Mouse (Mus musculus) MEL (cell line): ENCODE measurements around the gene Mrpl58. TPM values are rescaled to one million over a fixed set of nuclear protein-coding genes. Genes with fewer than 3 reads are reported as not detected.
A peak's percentile ranks its signal among the peaks of the same experiment; 100 is the strongest.

Experiments used
- DNase-seq: peaks from one replicate; pipeline ENCODE4 v3.0.0; 2011; ENCODE audit warnings: low read depth, low spot score
- H3K27ac ChIP-seq: 2 replicates; pipeline ENCODE4 v1.5.1; 2012; ENCODE audit warnings: low read depth, mild to moderate bottlenecking, control low read depth, low read length, moderate library complexity; ENCODE audit not compliant: control insufficient read depth
- H3K27me3 ChIP-seq, 2 experiments: fragments of 150-350 bp in 1 of 2; sonication (generic) in 1 of 2; 2 replicates each; pipeline ENCODE4 v1.6.1; 2012; ENCODE audit warnings: low read length in 2 of 2, mild to moderate bottlenecking in 2 of 2, improper control_type of control experiment in 1 of 2, moderate library complexity in 1 of 2; ENCODE audit not compliant: insufficient read depth in 2 of 2, control insufficient read depth in 1 of 2
- H3K36me3 ChIP-seq, 2 experiments: 2 replicates each; pipeline ENCODE4 v1.6.1; 2012 to 2014; ENCODE audit warnings: low read length in 2 of 2, improper control_type of control experiment in 1 of 2, inconsistent platforms in 1 of 2, mild to moderate bottlenecking in 1 of 2; ENCODE audit not compliant: insufficient read depth in 2 of 2, control insufficient read depth in 1 of 2
- H3K4me1 ChIP-seq, 2 experiments: fragments of 150-350 bp in 1 of 2; sonication (generic) in 1 of 2; 2 replicates each; pipeline ENCODE4 v1.6.1; 2012; ENCODE audit warnings: low read length in 2 of 2, improper control_type of control experiment in 1 of 2, mild to moderate bottlenecking in 1 of 2; ENCODE audit not compliant: insufficient read depth in 2 of 2, control insufficient read depth in 1 of 2
- H3K4me3 ChIP-seq, 2 experiments: fragments of 150-350 bp in 1 of 2; sonication (generic) in 1 of 2; 2 replicates each; pipeline ENCODE4 v1.5.1; 2012; ENCODE audit warnings: low read depth in 2 of 2, low read length in 2 of 2, mild to moderate bottlenecking in 2 of 2, moderate library complexity in 2 of 2, control low read depth in 1 of 2, improper control_type of control experiment in 1 of 2; ENCODE audit not compliant: control insufficient read depth in 1 of 2, insufficient read depth in 1 of 2
- H3K79me2 ChIP-seq: 2 replicates; pipeline ENCODE4 v1.6.1; 2012; ENCODE audit warnings: mild to moderate bottlenecking, low read length, moderate library complexity; ENCODE audit not compliant: control insufficient read depth, poor library complexity, insufficient read depth
- H3K9ac ChIP-seq: 2 replicates; pipeline ENCODE4 v1.6.1; 2012; ENCODE audit warnings: low read depth, mild to moderate bottlenecking, control low read depth, low read length, moderate library complexity; ENCODE audit not compliant: control insufficient read depth, poor library complexity, severe bottlenecking
- H3K9me3 ChIP-seq: fragments of 150-350 bp; sonication (generic); replicated peaks from 2 replicates; pipeline ENCODE4 v1.6.1; 2012; ENCODE audit warnings: mild to moderate bottlenecking, low read length, improper control_type of control experiment, moderate library complexity; ENCODE audit not compliant: insufficient read depth
- BHLHE40 ChIP-seq: IDR thresholded peaks from 2 replicates; pipeline ENCODE4 v1.6.1; 2012; ENCODE audit warnings: low read depth, mild to moderate bottlenecking, inconsistent platforms, low read length, improper control_type of control experiment, borderline replicate concordance
- CHD2 ChIP-seq: IDR thresholded peaks from 2 replicates; pipeline ENCODE4 v1.6.1; 2011; ENCODE audit warnings: low read length, improper control_type of control experiment
- GABPA ChIP-seq: IDR thresholded peaks from 2 replicates; pipeline ENCODE4 v1.6.1; 2012; ENCODE audit warnings: low read depth, mild to moderate bottlenecking, inconsistent platforms, low read length, improper control_type of control experiment, moderate library complexity
- MAFK ChIP-seq: IDR thresholded peaks from 2 replicates; pipeline ENCODE4 v1.6.1; 2011; ENCODE audit warnings: low read depth, mild to moderate bottlenecking, low read length, improper control_type of control experiment, borderline replicate concordance
- MAX ChIP-seq: IDR thresholded peaks from 2 replicates; pipeline ENCODE4 v1.6.1; 2011; ENCODE audit warnings: low read length, improper control_type of control experiment
- MYB ChIP-seq: IDR thresholded peaks from 2 replicates; pipeline ENCODE4 v1.6.1; 2011; ENCODE audit warnings: mild to moderate bottlenecking, low read depth, low read length, improper control_type of control experiment
- MYC ChIP-seq: IDR thresholded peaks from 2 replicates; pipeline ENCODE4 v1.6.1; 2011; ENCODE audit warnings: low read depth, mild to moderate bottlenecking, low read length, improper control_type of control experiment, moderate library complexity
- NELFE ChIP-seq: IDR thresholded peaks from 2 replicates; pipeline ENCODE4 v1.6.1; 2011; ENCODE audit warnings: low read depth, low read length, improper control_type of control experiment
- POLR2AphosphoS2 ChIP-seq: IDR thresholded peaks from 2 replicates; pipeline ENCODE4 v1.6.1; 2011; ENCODE audit warnings: low read length, improper control_type of control experiment
- POLR2AphosphoS5 ChIP-seq: IDR thresholded peaks from 2 replicates; pipeline ENCODE4 v1.6.1; 2012; ENCODE audit warnings: low read depth, borderline replicate concordance, mild to moderate bottlenecking, inconsistent platforms, low read length, moderate library complexity, mixed read lengths
- RAD21 ChIP-seq: IDR thresholded peaks from 2 replicates; pipeline ENCODE4 v1.6.1; 2011; ENCODE audit warnings: mild to moderate bottlenecking, low read depth, low read length, improper control_type of control experiment
- SIN3A ChIP-seq: IDR thresholded peaks from 2 replicates; pipeline ENCODE4 v1.6.1; 2012; ENCODE audit warnings: low read length, improper control_type of control experiment, inconsistent platforms
- TAL1 ChIP-seq: IDR thresholded peaks from 2 replicates; pipeline ENCODE4 v1.6.1; 2012; ENCODE audit warnings: mild to moderate bottlenecking, inconsistent platforms, low read length, moderate library complexity, mixed read lengths
- TBP ChIP-seq: IDR thresholded peaks from 2 replicates; pipeline ENCODE4 v1.8.0; 2011; ENCODE audit warnings: low read depth, low read length, improper control_type of control experiment
- TCF12 ChIP-seq: IDR thresholded peaks from 2 replicates; pipeline ENCODE4 v1.6.1; 2014; ENCODE audit warnings: low read depth, mild to moderate bottlenecking, inconsistent platforms, low read length, improper control_type of control experiment, moderate library complexity
- UBTF ChIP-seq: IDR thresholded peaks from 2 replicates; pipeline ENCODE4 v1.6.1; 2012; ENCODE audit warnings: low read depth, mild to moderate bottlenecking, inconsistent platforms, low read length, improper control_type of control experiment, moderate library complexity, borderline replicate concordance; ENCODE audit not compliant: insufficient read depth
- USF1 ChIP-seq: IDR thresholded peaks from 2 replicates; pipeline ENCODE4 v1.6.1; 2014; ENCODE audit warnings: low read depth, mild to moderate bottlenecking, inconsistent platforms, low read length, improper control_type of control experiment, moderate library complexity
- ZMIZ1 ChIP-seq: IDR thresholded peaks from 2 replicates; pipeline ENCODE4 v1.6.1; 2012; ENCODE audit warnings: low read depth, mild to moderate bottlenecking, inconsistent platforms, low read length, improper control_type of control experiment, moderate library complexity
- polyA plus RNA-seq, 2 experiments: library from polyadenylated mRNA; stranded (reverse) in 1 of 2; unstranded in 1 of 2; fragments of >175 nt in 1 of 2; fragments of >200 nt in 1 of 2; gene quantifications; 2 replicates each; pipeline versions ENCODE4 v1.2.1 to v1.2.4; 2012; ENCODE audit warnings: low replicate concordance in 2 of 2, low read depth in 1 of 2; ENCODE audit not compliant: insufficient read length in 2 of 2, insufficient read depth in 1 of 2, missing spikeins in 1 of 2
- total RNA-seq: library from RNA; depleted of rRNA; stranded (reverse); fragments of 300-350 nt; gene quantifications from 2 replicates; pipeline ENCODE4 v1.2.3, GENCODE M21; 2012

Mrpl58 gene
- total and polyA plus RNA-seq, 3 experiments: 137 TPM; not detected in 1

- Histone ChIP-seq H3K79me2 (peaks cover 10% of the 10 kb centered on the region), H3K4me3 (no peak overlapping the region), H3K36me3 (peaks cover 0 to 15% of the 10 kb centered on the region in 2 experiments; a peak in 2 of 4 replicates), H3K9me3 (no peaks in the 10 kb centered on the region), H3K27ac (no peak overlapping the region), H3K9ac (no peak overlapping the region), H3K4me1 (peaks cover 2 to 23% of the 10 kb centered on the region in 2 experiments; a peak in 2 of 4 replicates), H3K27me3 (no peaks in the 10 kb centered on the region)
- DNase-seq: no peak
- TF ChIP-seq MYC (no peak), GABPA (no peak), ZMIZ1 (no peak), TBP (no peak), RAD21 (no peak), BHLHE40 (no peak), TCF12 (no peak), MAX (no peak), POLR2AphosphoS5 (no peak), CHD2 (no peak), MYB (no peak), NELFE (no peak), SIN3A (no peak), POLR2AphosphoS2 (no peak), USF1 (no peak), UBTF (no peak)
Measured at GRCm38 (mm10) chr11:115405723-115406122, 2.2 kb downstream of the Mrpl58 start.

- Histone ChIP-seq H3K4me1 (peaks cover 2 to 34% of the 10 kb centered on the region in 2 experiments; a peak in 3 of 4 replicates), H3K9ac (no peak overlapping the region), H3K79me2 (peaks cover 10% of the 10 kb centered on the region), H3K9me3 (no peaks in the 10 kb centered on the region), H3K36me3 (peaks cover 0 to 25% of the 10 kb centered on the region in 2 experiments; a peak in 2 of 4 replicates), H3K27me3 (no peaks in the 10 kb centered on the region), H3K4me3 (no peak overlapping the region), H3K27ac (no peak overlapping the region)
- TF ChIP-seq TBP (peak; percentile 63; the same call in 1 of the 2 replicates), TAL1 (no peak), MAFK (no peak)
- DNase-seq: no peak
Measured at GRCm38 (mm10) chr11:115406858-115407401, 3.4 kb downstream of the Mrpl58 start.
